Mouse (Mus musculus) lung, postnatal 0 days (tissue): ENCODE results near the gene Smg6. TPM values are rescaled to one million over a fixed set of nuclear protein-coding genes. Genes with fewer than 3 reads are reported as not detected.

Source experiments
- ATAC-seq: fragments of 200-750 bp; cut with Nextera tagmentation; 2 replicates; pipeline ENCODE4 v1.8.0; 2017; ENCODE audit warnings: moderate library complexity
- DNase-seq: peaks from one replicate; pipeline ENCODE4 v3.0.0-alpha.2; 2016; ENCODE audit warnings: low spot score
- H3K27ac ChIP-seq: fragments of 300-500 bp; sonication (generic); 2 replicates; pipeline ENCODE4 v1.5.1; 2014; ENCODE audit warnings: antibody characterized with exemption, mild to moderate bottlenecking, low read length, mixed read lengths
- H3K27me3 ChIP-seq: fragments of 300-500 bp; sonication (generic); replicated peaks from 2 replicates; pipeline ENCODE4 v1.6.1; 2014; ENCODE audit warnings: low read length, mixed read lengths; ENCODE audit not compliant: insufficient read depth
- H3K36me3 ChIP-seq: fragments of 300-500 bp; sonication (generic); 2 replicates; pipeline ENCODE4 v1.6.1; 2014; ENCODE audit warnings: low read length, mixed read lengths; ENCODE audit not compliant: insufficient read depth
- H3K4me1 ChIP-seq: fragments of 300-500 bp; sonication (generic); 2 replicates; pipeline ENCODE4 v1.6.1; 2014; ENCODE audit warnings: antibody characterized with exemption, low read depth, low read length, mixed read lengths; ENCODE audit not compliant: insufficient read depth
- H3K4me2 ChIP-seq: fragments of 300-500 bp; sonication (generic); replicated peaks from 2 replicates; pipeline ENCODE4 v1.6.1; 2014; ENCODE audit warnings: low read depth, mild to moderate bottlenecking, low read length, moderate library complexity, mixed read lengths
- H3K4me3 ChIP-seq: fragments of 300-500 bp; sonication (generic); 2 replicates; pipeline ENCODE4 v1.5.1; 2014; ENCODE audit warnings: low read depth, low read length
- H3K9ac ChIP-seq: fragments of 300-500 bp; sonication (generic); replicated peaks from 2 replicates; pipeline ENCODE4 v1.6.1; 2014; ENCODE audit warnings: low read depth, mild to moderate bottlenecking
- H3K9me3 ChIP-seq: fragments of 300-500 bp; sonication (generic); 2 replicates; pipeline ENCODE4 v1.6.1; 2016; ENCODE audit warnings: low read length, mixed read lengths
- CTCF ChIP-seq: IDR thresholded peaks from 2 replicates; pipeline ENCODE4 v1.5.1; 2016; ENCODE audit warnings: antibody characterized with exemption, mild to moderate bottlenecking
- EP300 ChIP-seq: IDR thresholded peaks from 2 replicates; pipeline ENCODE4 v1.6.1; 2016; ENCODE audit warnings: antibody characterized with exemption, mild to moderate bottlenecking, control low read depth
- WGBS: fragments of 180-500 bp; shearing (Covaris S2); extraction: QIAGEN DNeasy Blood & Tissue Kit; methylation state at CpG from one replicate; pipeline ENCODE4 v1.1.7; 2014; 5-methylcytosine and 5-hydroxymethylcytosine counted together
- polyA plus RNA-seq: library from polyadenylated mRNA; unstranded; fragments of >200 nt; fragmentation: Nextera tagmentation; extraction: Ambion mirVana; gene quantifications from 2 replicates; pipeline ENCODE4 v1.2.1, GENCODE M21; 2015

Gene Smg6
- polyA plus RNA-seq, 1 experiment from 2014 or later = 9.9 TPM

GRCm38 (mm10) chr11:75167643-75168589 lies 242.3 kb downstream of the Smg6 start:
- H3K27me3 ChIP-seq = peaks cover 32% of the 10 kb centered on the region
- peaks cover 32% of the 10 kb centered on the region for H3K4me1 ChIP-seq
- H3K9me3 ChIP-seq = no peaks in the 10 kb centered on the region
- DNase-seq (peak; percentile 31), ATAC-seq (no peak)
- 6% methylated on average over 33 of the region's 63 CpGs for WGBS
- H3K36me3 ChIP-seq = peaks cover 14% of the 10 kb centered on the region; the same call in 1 of the 2 replicates
- peak overlapping the region; percentile 93 for H3K4me2 ChIP-seq
- H3K4me3 ChIP-seq = peak overlapping the region; percentile 67
- no peak for TF ChIP-seq EP300
- peak overlapping the region; percentile 70 for H3K9ac ChIP-seq
- H3K27ac ChIP-seq = peak overlapping the region; percentile 78

- H3K27me3 ChIP-seq = peaks cover 33% of the 10 kb centered on the region
- peak overlapping the region; percentile 70 for H3K9ac ChIP-seq
- H3K9me3 ChIP-seq = no peaks in the 10 kb centered on the region
- H3K27ac ChIP-seq = peak overlapping the region; percentile 78
- H3K4me2 ChIP-seq = peak overlapping the region; percentile 93
- peak; percentile 48 for ATAC-seq
- H3K4me1 ChIP-seq = peaks cover 36% of the 10 kb centered on the region
- 2% methylated on average over 57 of the region's 83 CpGs for WGBS
- H3K36me3 ChIP-seq = peaks cover 6% of the 10 kb centered on the region; the same call in 1 of the 2 replicates
- peak; percentile 87 for DNase-seq
- peak overlapping the region; percentile 67 for H3K4me3 ChIP-seq
- TF ChIP-seq EP300 (no peak), CTCF (peak; percentile 98)
These were observed 243.2 kb downstream of the Smg6 start for GRCm38 (mm10) chr11:75168590-75169361.

GRCm38 (mm10) chr11:75169405-75170080 lies 243.9 kb downstream of the Smg6 start, which contains the start of gene Hic1:
Gene Hic1 (minus strand): TSS chr11:75169519.
- no peak for ATAC-seq
- H3K4me2 ChIP-seq = peak within 1 kb of the TSS; percentile 93
- TF ChIP-seq EP300 (no peak; the same call in 1 of the 2 replicates), CTCF (no peak)
- H3K27me3 ChIP-seq = peaks cover 33% of the 10 kb centered on the region
- peaks cover 39% of the 10 kb centered on the region for H3K4me1 ChIP-seq
- H3K36me3 ChIP-seq = no peaks in the 10 kb centered on the region
- H3K27ac ChIP-seq = peak within 1 kb of the TSS; percentile 78
- H3K9ac ChIP-seq = peak within 1 kb of the TSS; percentile 70
- peak; percentile 40 for DNase-seq
- peak within 1 kb of the TSS; percentile 67 for H3K4me3 ChIP-seq
- no peaks in the 10 kb centered on the region for H3K9me3 ChIP-seq
- 2% methylated on average over 23 of the region's 23 CpGs for WGBS

- Histone ChIP-seq H3K9me3 (no peaks in the 10 kb centered on the region), H3K4me2 (peak overlapping the region; percentile 93), H3K4me3 (peak overlapping the region; percentile 34), H3K36me3 (no peaks in the 10 kb centered on the region), H3K9ac (no peak overlapping the region), H3K27me3 (peaks cover 33% of the 10 kb centered on the region), H3K4me1 (peaks cover 39% of the 10 kb centered on the region), H3K27ac (0 out of 2 replicates have a peak overlapping the region, but pooled peaks have one; percentile 14)
- peak; percentile 46 for ATAC-seq
- TF ChIP-seq CTCF (peak; percentile 81), EP300 (no peak)
- under 1% methylated on average over 33 of the region's 38 CpGs for WGBS
- DNase-seq = peak; percentile 93
These were observed 244.6 kb downstream of the Smg6 start for GRCm38 (mm10) chr11:75170136-75170751.

GRCm38 (mm10) chr11:75171186-75171865 lies 245.7 kb downstream of the Smg6 start:
- no peak for DNase-seq

More at GRCm38 (mm10) chr11:75171186-75171865, 245.7 kb downstream of the Smg6 start:
- no peaks in the 10 kb centered on the region for H3K36me3 ChIP-seq
- TF ChIP-seq CTCF (no peak), EP300 (no peak)
- peak overlapping the region; percentile 72; the same call in 1 of the 2 replicates for H3K4me2 ChIP-seq
- H3K9me3 ChIP-seq = no peaks in the 10 kb centered on the region
- no peak for ATAC-seq
- H3K27me3 ChIP-seq = peaks cover 31% of the 10 kb centered on the region
- H3K27ac ChIP-seq = no peak overlapping the region
- peak overlapping the region; percentile 59; the same call in 1 of the 2 replicates for H3K4me3 ChIP-seq
- no peak overlapping the region for H3K9ac ChIP-seq
- H3K4me1 ChIP-seq = peaks cover 36% of the 10 kb centered on the region
- 15% methylated on average over 17 of the region's 17 CpGs for WGBS
